Mouse (Mus musculus): Measurements from ENCODE around the gene Apol8. TPM values are rescaled to one million over a fixed set of nuclear protein-coding genes. Genes with fewer than 3 reads are reported as not detected.

Gene Apol8
- 0.58 and 2.6 TPM in 2 replicates for polyA plus RNA-seq (2011; ENCODE audit: insufficient read length, low read depth, missing spikeins)

- no peak within 1 kb of the TSS for H3K27ac ChIP-seq (ENCODE audit: insufficient read depth, low read length)
- no peak within 1 kb of the TSS for H3K4me3 ChIP-seq (ENCODE audit: insufficient read depth, low read length)
- TF ChIP-seq POLR2A (IDR thresholded peaks at IDR 0.05; ENCODE audit: low read depth, low read length) = no peak
- TF ChIP-seq CTCF (IDR thresholded peaks at IDR 0.05; ENCODE audit: borderline replicate concordance, insufficient read depth, low read length) = peak; percentile 94
- H3K4me1 ChIP-seq (ENCODE audit: control insufficient read depth, insufficient read depth, low read length) = no peaks in the 10 kb centered on the region
These were observed at the start of gene Apol8 for GRCm38 (mm10) chr15:77756848-77757247. Gene Apol8 (minus strand): TSS chr15:77757003.

GRCm38 (mm10) chr15:77805657-77806056, 48.9 kb upstream of the Apol8 start:
- Histone ChIP-seq H3K27ac (ENCODE audit: insufficient read depth, low read length) (peak overlapping the region; percentile 95), H3K4me3 (ENCODE audit: insufficient read depth, low read length) (no peak overlapping the region), H3K4me1 (ENCODE audit: control insufficient read depth, insufficient read depth, low read length) (peaks cover 68% of the 10 kb centered on the region)
- TF ChIP-seq POLR2A (IDR thresholded peaks at IDR 0.05; ENCODE audit: low read depth, low read length) (no peak), CTCF (IDR thresholded peaks at IDR 0.05; ENCODE audit: borderline replicate concordance, insufficient read depth, low read length) (no peak)

GRCm38 (mm10) chr15:77804949-77805348, 48.1 kb upstream of the Apol8 start:
- Histone ChIP-seq H3K27ac (ENCODE audit: insufficient read depth, low read length) (peak overlapping the region; percentile 95), H3K4me3 (ENCODE audit: insufficient read depth, low read length) (no peak overlapping the region), H3K4me1 (ENCODE audit: control insufficient read depth, insufficient read depth, low read length) (peaks cover 68% of the 10 kb centered on the region)
- no peak for TF ChIP-seq CTCF (IDR thresholded peaks at IDR 0.05; ENCODE audit: borderline replicate concordance, insufficient read depth, low read length)
- TF ChIP-seq POLR2A (IDR thresholded peaks at IDR 0.05; ENCODE audit: low read depth, low read length) = no peak

- TF ChIP-seq CTCF (IDR thresholded peaks at IDR 0.05; ENCODE audit: borderline replicate concordance, insufficient read depth, low read length) = no peak
- no peak for TF ChIP-seq POLR2A (IDR thresholded peaks at IDR 0.05; ENCODE audit: low read depth, low read length)
- peak overlapping the region; percentile 95 for H3K27ac ChIP-seq (ENCODE audit: insufficient read depth, low read length)
- H3K4me1 ChIP-seq (ENCODE audit: control insufficient read depth, insufficient read depth, low read length) = peaks cover 71% of the 10 kb centered on the region
- no peak overlapping the region for H3K4me3 ChIP-seq (ENCODE audit: insufficient read depth, low read length)
These were observed 47.7 kb upstream of the Apol8 start for GRCm38 (mm10) chr15:77804460-77804859.

- no peak for TF ChIP-seq POLR2A (IDR thresholded peaks at IDR 0.05; ENCODE audit: low read depth, low read length)
- no peak for TF ChIP-seq CTCF (IDR thresholded peaks at IDR 0.05; ENCODE audit: borderline replicate concordance, insufficient read depth, low read length)
- Histone ChIP-seq H3K4me3 (ENCODE audit: insufficient read depth, low read length) (no peak overlapping the region), H3K27ac (ENCODE audit: insufficient read depth, low read length) (peak overlapping the region; percentile 95), H3K4me1 (ENCODE audit: control insufficient read depth, insufficient read depth, low read length) (peaks cover 69% of the 10 kb centered on the region)
These were observed 46.9 kb upstream of the Apol8 start for GRCm38 (mm10) chr15:77803747-77804146.

GRCm38 (mm10) chr15:77802992-77803391, 46.2 kb upstream of the Apol8 start:
- Histone ChIP-seq H3K4me1 (ENCODE audit: control insufficient read depth, insufficient read depth, low read length) (peaks cover 71% of the 10 kb centered on the region), H3K27ac (ENCODE audit: insufficient read depth, low read length) (peak overlapping the region; percentile 95)
- no peak for TF ChIP-seq POLR2A (IDR thresholded peaks at IDR 0.05; ENCODE audit: low read depth, low read length)
- TF ChIP-seq CTCF (IDR thresholded peaks at IDR 0.05; ENCODE audit: borderline replicate concordance, insufficient read depth, low read length) = no peak

GRCm38 (mm10) chr15:77801188-77801587, 44.4 kb upstream of the Apol8 start:
- no peak overlapping the region for H3K4me3 ChIP-seq (ENCODE audit: insufficient read depth, low read length)
- TF ChIP-seq POLR2A (IDR thresholded peaks at IDR 0.05; ENCODE audit: low read depth, low read length) (no peak), CTCF (IDR thresholded peaks at IDR 0.05; ENCODE audit: borderline replicate concordance, insufficient read depth, low read length) (no peak)
- H3K27ac ChIP-seq (ENCODE audit: insufficient read depth, low read length) = peak overlapping the region; percentile 95
- peaks cover 69% of the 10 kb centered on the region for H3K4me1 ChIP-seq (ENCODE audit: control insufficient read depth, insufficient read depth, low read length)

More at GRCm38 (mm10) chr15:77802992-77803391, 46.2 kb upstream of the Apol8 start:
- no peak overlapping the region for H3K4me3 ChIP-seq (ENCODE audit: insufficient read depth, low read length)

- no peak overlapping the region for H3K4me3 ChIP-seq (ENCODE audit: insufficient read depth, low read length)
- H3K4me1 ChIP-seq (ENCODE audit: control insufficient read depth, insufficient read depth, low read length) = peaks cover 66% of the 10 kb centered on the region
- no peak for TF ChIP-seq POLR2A (IDR thresholded peaks at IDR 0.05; ENCODE audit: low read depth, low read length)
- TF ChIP-seq CTCF (IDR thresholded peaks at IDR 0.05; ENCODE audit: borderline replicate concordance, insufficient read depth, low read length) = no peak
- H3K27ac ChIP-seq (ENCODE audit: insufficient read depth, low read length) = peak overlapping the region; percentile 95
These were observed 43.7 kb upstream of the Apol8 start for GRCm38 (mm10) chr15:77800511-77800910.

- no peak for TF ChIP-seq CTCF (IDR thresholded peaks at IDR 0.05; ENCODE audit: borderline replicate concordance, insufficient read depth, low read length)
- no peak for TF ChIP-seq POLR2A (IDR thresholded peaks at IDR 0.05; ENCODE audit: low read depth, low read length)
- Histone ChIP-seq H3K4me3 (ENCODE audit: insufficient read depth, low read length) (no peak overlapping the region), H3K27ac (ENCODE audit: insufficient read depth, low read length) (peak overlapping the region; percentile 95), H3K4me1 (ENCODE audit: control insufficient read depth, insufficient read depth, low read length) (peaks cover 67% of the 10 kb centered on the region)
These were observed 43.0 kb upstream of the Apol8 start for GRCm38 (mm10) chr15:77799491-77800474.

Measured in embryonic fibroblast, embryonic 13.5 days (primary cell).